Mouse (Mus musculus): ENCODE results near the gene Sfxn5. TPM values are rescaled to one million over a fixed set of nuclear protein-coding genes. Genes with fewer than 3 reads are reported as not detected.

The Sfxn5 gene
- polyA plus RNA-seq, 1 experiment: 3.5 TPM

DNA sequence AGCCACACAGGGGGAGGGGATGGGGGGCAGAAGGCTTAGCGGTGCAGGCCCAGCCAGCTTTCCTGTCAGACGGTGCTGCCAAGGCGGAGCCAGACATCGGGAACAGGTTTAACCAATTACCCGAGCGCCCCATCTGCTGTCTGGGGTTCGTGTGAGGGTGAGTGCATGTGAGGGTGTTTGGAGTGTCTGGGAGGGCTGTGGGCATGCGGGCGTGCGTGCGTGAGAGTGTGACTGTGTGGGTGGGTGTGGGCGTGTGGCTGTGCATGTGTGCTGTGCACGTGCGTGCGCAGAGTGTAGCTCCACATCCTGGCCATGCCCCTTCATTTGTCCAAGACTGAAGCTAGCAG is 126.3 kb downstream of the Sfxn5 start:
- Histone ChIP-seq H3K4me1 (ENCODE audit: control insufficient read depth, insufficient read depth, insufficient read length) (no peaks in the 10 kb centered on the region), H3K27me3 (ENCODE audit: control insufficient read depth, insufficient read depth, low read length) (no peaks in the 10 kb centered on the region), H3K36me3 (ENCODE audit: control insufficient read depth, insufficient read depth, low read length) (no peaks in the 10 kb centered on the region), H3K4me3 (ENCODE audit: extremely low read depth, insufficient read depth, insufficient read length) (no peak overlapping the region), H3K27ac (ENCODE audit: insufficient read depth, low read length) (no peak overlapping the region)
- TF ChIP-seq POLR2A (IDR thresholded peaks at IDR 0.05; ENCODE audit: low read depth, low read length) (no peak), CTCF (IDR thresholded peaks at IDR 0.05; ENCODE audit: extremely low read depth, insufficient read depth, insufficient read length, insufficient replicate concordance) (no peak)
- WGBS: 53% methylated on average over 15 of the region's 15 CpGs
- DNase-seq (ENCODE audit: low read depth in 1 of 2, low spot score in 2 of 2): no peak

DNA sequence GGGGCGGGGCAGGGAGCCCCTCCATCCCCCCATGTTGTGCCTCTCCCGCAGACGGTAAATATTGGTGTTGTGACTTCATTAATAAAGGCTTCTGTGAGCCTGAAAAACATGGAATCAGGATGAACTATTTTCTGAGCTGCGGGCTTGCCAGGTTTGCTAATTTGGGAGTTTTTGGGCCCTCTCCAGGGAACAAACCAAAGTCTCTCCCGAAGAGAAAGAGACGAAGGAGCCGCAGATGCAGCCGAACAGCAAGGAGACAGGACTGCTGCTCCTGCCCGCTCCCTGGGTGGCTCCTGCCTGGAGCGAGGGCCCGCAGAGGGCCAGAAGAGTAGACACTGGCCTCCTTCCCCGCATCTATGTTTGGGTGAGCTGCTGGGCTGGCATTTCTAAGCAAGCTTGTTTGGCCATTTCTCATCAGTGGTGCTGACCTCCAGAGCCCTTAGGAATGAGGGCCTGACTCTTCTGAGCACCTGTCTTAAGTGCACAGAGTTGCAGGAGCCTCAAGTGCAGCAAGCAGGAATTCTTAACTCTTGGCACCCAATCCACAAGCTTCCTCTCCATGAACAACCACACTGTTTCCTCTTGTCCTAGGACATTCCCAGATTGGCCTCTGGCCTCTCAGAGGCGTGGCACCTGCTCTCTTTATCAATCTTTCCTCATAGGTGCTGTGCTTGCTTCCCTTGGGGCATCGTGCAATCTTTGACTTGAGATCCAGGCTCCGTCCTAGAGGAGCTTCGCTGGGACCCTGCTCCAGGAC is 126.9 kb downstream of the Sfxn5 start:
- Histone ChIP-seq H3K36me3 (ENCODE audit: control insufficient read depth, insufficient read depth, low read length) (no peaks in the 10 kb centered on the region), H3K27ac (ENCODE audit: insufficient read depth, low read length) (no peak overlapping the region), H3K4me3 (ENCODE audit: extremely low read depth, insufficient read depth, insufficient read length) (no peak overlapping the region), H3K27me3 (ENCODE audit: control insufficient read depth, insufficient read depth, low read length) (no peaks in the 10 kb centered on the region), H3K4me1 (ENCODE audit: control insufficient read depth, insufficient read depth, insufficient read length) (no peaks in the 10 kb centered on the region)
- TF ChIP-seq CTCF (IDR thresholded peaks at IDR 0.05; ENCODE audit: extremely low read depth, insufficient read depth, insufficient read length, insufficient replicate concordance) (no peak), POLR2A (IDR thresholded peaks at IDR 0.05; ENCODE audit: low read depth, low read length) (no peak)
- DNase-seq (ENCODE audit: low read depth in 1 of 2, low spot score in 2 of 2): no peak
- WGBS: 64% methylated on average over 16 of the region's 16 CpGs

DNA sequence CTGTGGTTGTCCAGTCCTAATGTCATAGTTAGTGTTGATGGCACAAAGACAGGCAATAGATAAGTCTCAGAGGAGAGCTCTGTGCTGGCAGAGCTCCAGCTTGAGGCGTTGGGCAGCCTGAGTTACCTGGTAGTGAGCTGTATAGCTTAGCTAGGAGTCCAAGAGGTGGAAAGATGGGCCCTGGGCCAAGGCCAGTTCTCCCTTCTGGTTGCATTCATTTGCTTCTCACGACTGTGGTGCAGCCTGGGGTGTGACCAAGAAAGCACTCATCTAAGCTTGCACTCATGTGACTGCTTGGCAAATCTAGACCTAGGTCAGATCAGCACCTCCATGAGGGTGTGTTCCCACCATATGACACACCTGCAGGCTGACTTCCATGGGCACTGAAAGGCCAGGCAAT is 135.3 kb downstream of the Sfxn5 start:
- Histone ChIP-seq H3K27me3 (ENCODE audit: control insufficient read depth, insufficient read depth, low read length) (no peaks in the 10 kb centered on the region; the same call in 1 of the 2 replicates), H3K36me3 (ENCODE audit: control insufficient read depth, insufficient read depth, low read length) (no peaks in the 10 kb centered on the region), H3K27ac (ENCODE audit: insufficient read depth, low read length) (no peak overlapping the region), H3K4me1 (ENCODE audit: control insufficient read depth, insufficient read depth, insufficient read length) (no peaks in the 10 kb centered on the region), H3K4me3 (ENCODE audit: extremely low read depth, insufficient read depth, insufficient read length) (no peak overlapping the region)
- WGBS: 71% methylated on average over 2 of the region's 2 CpGs
- DNase-seq (ENCODE audit: low read depth in 1 of 2, low spot score in 2 of 2): no peak
- TF ChIP-seq CTCF (IDR thresholded peaks at IDR 0.05; ENCODE audit: extremely low read depth, insufficient read depth, insufficient read length, insufficient replicate concordance): no peak
- TF ChIP-seq POLR2A (IDR thresholded peaks at IDR 0.05; ENCODE audit: low read depth, low read length): no peak

DNA sequence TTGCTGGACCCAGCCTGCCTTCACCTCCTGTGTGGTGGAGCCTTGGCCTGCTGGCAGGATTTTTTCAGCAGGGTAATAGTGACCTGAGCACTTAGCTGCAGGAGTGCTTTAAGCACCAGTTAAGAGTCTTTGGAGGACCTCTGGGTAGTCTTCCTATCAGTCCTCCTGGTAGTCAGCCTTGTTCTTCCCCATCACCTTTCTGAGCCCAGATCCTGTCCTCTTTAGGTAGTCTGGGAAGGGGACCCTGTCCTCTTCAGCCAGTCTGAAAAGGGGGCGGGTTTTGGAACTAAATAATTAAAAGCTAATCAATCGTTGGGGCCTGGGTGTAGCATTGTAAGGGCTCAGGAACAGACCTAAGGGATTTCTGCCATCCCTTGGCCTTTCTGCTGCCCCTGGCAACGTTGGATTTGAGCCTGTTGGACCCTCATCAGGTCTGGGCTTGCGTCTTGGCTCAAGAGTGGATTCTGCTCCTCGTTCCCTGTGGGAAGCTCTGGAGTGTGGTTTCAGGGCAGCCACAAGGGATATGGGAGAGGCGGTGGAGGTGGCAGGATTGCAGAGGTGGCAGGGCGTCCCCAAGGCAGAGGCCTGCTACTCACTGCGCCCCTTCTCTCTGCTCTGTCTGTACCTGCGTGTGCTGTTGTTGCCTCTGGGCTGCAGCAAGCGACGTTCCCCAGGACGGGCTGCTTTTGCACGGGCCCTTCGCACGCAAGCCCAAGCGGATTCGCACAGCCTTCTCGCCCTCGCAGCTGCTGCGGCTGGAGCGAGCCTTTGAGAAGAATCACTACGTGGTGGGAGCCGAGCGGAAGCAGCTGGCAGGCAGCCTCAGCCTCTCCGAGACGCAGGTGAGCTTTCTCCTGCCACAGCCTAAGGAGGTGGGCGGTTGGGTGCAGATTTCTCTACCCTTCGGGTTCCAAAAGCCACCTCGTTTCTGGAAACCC is 139.6 kb downstream of the Sfxn5 start:
- no peaks in the 10 kb centered on the region for H3K36me3 ChIP-seq (ENCODE audit: control insufficient read depth, insufficient read depth, low read length)
- H3K27me3 ChIP-seq (ENCODE audit: control insufficient read depth, insufficient read depth, low read length): peaks cover 14% of the 10 kb centered on the region
- H3K4me3 ChIP-seq (ENCODE audit: extremely low read depth, insufficient read depth, insufficient read length): no peak overlapping the region
- no peaks in the 10 kb centered on the region for H3K4me1 ChIP-seq (ENCODE audit: control insufficient read depth, insufficient read depth, insufficient read length)
- H3K27ac ChIP-seq (ENCODE audit: insufficient read depth, low read length): no peak overlapping the region
- WGBS: 9% methylated on average over 29 of the region's 29 CpGs
- no peak for TF ChIP-seq POLR2A (IDR thresholded peaks at IDR 0.05; ENCODE audit: low read depth, low read length)
- TF ChIP-seq CTCF (IDR thresholded peaks at IDR 0.05; ENCODE audit: extremely low read depth, insufficient read depth, insufficient read length, insufficient replicate concordance): no peak
- DNase-seq (ENCODE audit: low read depth in 1 of 2, low spot score in 2 of 2): no peak

DNA sequence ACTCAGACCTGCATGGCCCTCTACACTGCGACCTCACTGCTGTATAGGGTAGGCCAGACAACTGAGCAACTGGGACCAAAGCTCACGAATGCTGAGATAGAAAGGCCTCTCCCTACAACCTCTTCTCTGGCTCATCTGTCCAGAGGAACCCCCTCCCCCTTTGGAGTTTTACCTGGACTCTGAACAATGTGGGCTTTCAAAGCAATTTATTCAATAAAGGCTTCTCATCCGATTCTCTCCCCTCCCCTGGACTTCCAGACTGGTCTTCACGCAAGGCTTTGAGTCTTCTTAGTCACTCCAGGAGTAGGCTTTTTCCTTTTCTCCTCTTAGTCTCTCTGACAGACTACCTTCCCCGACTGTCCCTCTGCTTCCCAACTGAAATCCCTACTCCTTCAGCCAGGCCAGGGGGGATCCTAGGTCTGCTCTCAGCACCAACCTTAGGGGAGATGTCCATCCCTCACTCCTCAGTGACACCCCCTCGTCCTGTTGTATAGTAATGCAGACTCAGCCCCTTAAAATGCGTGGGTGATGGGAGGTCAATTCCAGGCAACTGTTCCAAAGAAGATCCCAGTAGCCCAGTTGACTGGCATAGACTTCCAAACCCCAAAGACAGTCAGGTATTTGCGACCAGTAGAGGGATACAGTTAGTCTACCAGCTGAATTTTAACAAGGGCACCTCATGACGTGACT is 141.3 kb downstream of the Sfxn5 start:
- no peak overlapping the region for H3K4me3 ChIP-seq (ENCODE audit: extremely low read depth, insufficient read depth, insufficient read length)
- no peak for DNase-seq (ENCODE audit: low read depth in 1 of 2, low spot score in 2 of 2)
- no peaks in the 10 kb centered on the region for H3K36me3 ChIP-seq (ENCODE audit: control insufficient read depth, insufficient read depth, low read length)
- H3K27me3 ChIP-seq (ENCODE audit: control insufficient read depth, insufficient read depth, low read length): peaks cover 27% of the 10 kb centered on the region
- TF ChIP-seq CTCF (IDR thresholded peaks at IDR 0.05; ENCODE audit: extremely low read depth, insufficient read depth, insufficient read length, insufficient replicate concordance) (no peak), POLR2A (IDR thresholded peaks at IDR 0.05; ENCODE audit: low read depth, low read length) (no peak)
- no peak overlapping the region for H3K27ac ChIP-seq (ENCODE audit: insufficient read depth, low read length)
- H3K4me1 ChIP-seq (ENCODE audit: control insufficient read depth, insufficient read depth, insufficient read length): no peaks in the 10 kb centered on the region; the same call in 1 of the 2 replicates
- WGBS: 32% methylated on average over 9 of the region's 9 CpGs

DNA sequence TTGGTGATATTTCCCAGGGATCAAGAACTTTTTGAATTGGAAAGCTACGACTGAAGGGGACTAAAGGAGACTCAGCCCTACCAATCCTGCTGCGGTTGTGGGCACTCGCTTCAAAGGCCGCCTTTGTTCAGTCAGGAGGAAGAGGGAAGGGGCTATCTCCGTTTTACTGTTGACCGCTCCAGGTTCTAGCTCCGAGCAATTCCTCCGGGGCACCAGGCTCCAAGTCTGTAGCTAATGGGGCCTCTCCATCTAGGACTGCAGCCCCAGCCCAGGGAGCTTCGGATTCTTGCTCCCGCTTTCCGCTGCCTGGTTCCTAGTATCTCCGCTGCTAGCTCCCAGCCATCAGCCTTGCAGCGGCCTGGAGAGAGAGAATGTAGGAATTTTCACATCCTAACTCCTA is 142.6 kb downstream of the Sfxn5 start:
- Histone ChIP-seq H3K4me1 (ENCODE audit: control insufficient read depth, insufficient read depth, insufficient read length) (no peaks in the 10 kb centered on the region; the same call in 1 of the 2 replicates), H3K27me3 (ENCODE audit: control insufficient read depth, insufficient read depth, low read length) (peaks cover 29% of the 10 kb centered on the region), H3K4me3 (ENCODE audit: extremely low read depth, insufficient read depth, insufficient read length) (no peak overlapping the region), H3K27ac (ENCODE audit: insufficient read depth, low read length) (no peak overlapping the region), H3K36me3 (ENCODE audit: control insufficient read depth, insufficient read depth, low read length) (no peaks in the 10 kb centered on the region)
- TF ChIP-seq POLR2A (IDR thresholded peaks at IDR 0.05; ENCODE audit: low read depth, low read length): no peak
- TF ChIP-seq CTCF (IDR thresholded peaks at IDR 0.05; ENCODE audit: extremely low read depth, insufficient read depth, insufficient read length, insufficient replicate concordance): no peak
- WGBS: 9% methylated on average over 13 of the region's 13 CpGs
- no peak for DNase-seq (ENCODE audit: low read depth in 1 of 2, low spot score in 2 of 2)

All from spleen, adult 2 months (tissue).